Mouse (Mus musculus) kidney, postnatal 14 days (tissue): ENCODE measurements at regions not wholly inside any gene's neighbourhood (a gene's known extent, or its start where the extent isn't known, plus 50 kb on each side); places are given as distances from the start of the nearest gene placed in this dataset.

Experiments used
- DNase-seq: peaks from one replicate; pipeline ENCODE4 v3.0.0; 2022; ENCODE audit warnings: mixed read lengths

GRCm38 (mm10) chr13:60303561-60303960, 126.4 kb upstream of the Gas1 start:
- no peak for DNase-seq

GRCm38 (mm10) chr13:60305028-60305810, 128.1 kb upstream of the Gas1 start:
- no peak for DNase-seq

GRCm38 (mm10) chr13:60308062-60308801, 131.1 kb upstream of the Gas1 start:
- DNase-seq = peak; percentile 44

GRCm38 (mm10) chr13:60309482-60309881, 132.3 kb upstream of the Gas1 start:
- no peak for DNase-seq

- DNase-seq = no peak
Observed at GRCm38 (mm10) chr13:60309926-60310325, 132.8 kb upstream of the Gas1 start.

GRCm38 (mm10) chr13:60312397-60313085, 135.4 kb upstream of the Gas1 start:
- no peak for DNase-seq

- no peak for DNase-seq
Observed at GRCm38 (mm10) chr13:60318436-60319020, 141.4 kb upstream of the Gas1 start.

GRCm38 (mm10) chr13:60319268-60319667, 142.1 kb upstream of the Gas1 start:
- no peak for DNase-seq

GRCm38 (mm10) chr13:60319861-60320602, 142.9 kb upstream of the Gas1 start:
- DNase-seq = no peak

- DNase-seq = no peak
Observed at GRCm38 (mm10) chr13:60322579-60322978, 145.4 kb upstream of the Gas1 start.

- DNase-seq = no peak
Observed at GRCm38 (mm10) chr13:60330475-60331258, 153.5 kb upstream of the Gas1 start.

- no peak for DNase-seq
Observed at GRCm38 (mm10) chr13:60336196-60336595, 159.0 kb upstream of the Gas1 start.

GRCm38 (mm10) chr13:60337383-60337782, 160.2 kb upstream of the Gas1 start:
- DNase-seq = no peak

- DNase-seq = no peak
Observed at GRCm38 (mm10) chr13:60338107-60338506, 160.9 kb upstream of the Gas1 start.

GRCm38 (mm10) chr13:60340068-60340467, 162.9 kb upstream of the Gas1 start:
- DNase-seq = no peak

- no peak for DNase-seq
Observed at GRCm38 (mm10) chr13:60347881-60348280, 170.7 kb upstream of the Gas1 start.

- no peak for DNase-seq
Observed at GRCm38 (mm10) chr13:60348438-60348837, 171.3 kb upstream of the Gas1 start.

- no peak for DNase-seq
Observed at GRCm38 (mm10) chr13:60355707-60356490, 178.7 kb upstream of the Gas1 start.

- DNase-seq = no peak
Observed at GRCm38 (mm10) chr13:60358408-60359060, 181.4 kb upstream of the Gas1 start.
